Mouse (Mus musculus) erythroblast, embryonic 14.5 days (primary cell): ENCODE data around the gene Cenpm. TPM values are rescaled to one million over a fixed set of nuclear protein-coding genes. Genes with fewer than 3 reads are reported as not detected.

ENCODE experiments used
- H3K27me3 ChIP-seq: 2 replicates; pipeline ENCODE4 v1.6.1; 2012; ENCODE audit warnings: inconsistent platforms; ENCODE audit not compliant: control insufficient read depth
- H3K36me3 ChIP-seq: 2 replicates; pipeline ENCODE4 v1.6.1; 2012; ENCODE audit warnings: mild to moderate bottlenecking, inconsistent platforms; ENCODE audit not compliant: control insufficient read depth
- H3K4me1 ChIP-seq: 2 replicates; pipeline ENCODE4 v1.6.1; 2012; ENCODE audit warnings: inconsistent platforms; ENCODE audit not compliant: control insufficient read depth
- H3K4me3 ChIP-seq: replicated peaks from 2 replicates; pipeline ENCODE3; 2012; ENCODE audit warnings: moderate library complexity, mild to moderate bottlenecking, inconsistent platforms
- H3K9me3 ChIP-seq: 2 replicates; pipeline ENCODE4 v1.6.1; 2012; ENCODE audit warnings: low read length, inconsistent platforms, mixed read lengths; ENCODE audit not compliant: control insufficient read depth
- GATA1 ChIP-seq: IDR thresholded peaks from 2 replicates; pipeline ENCODE4 v1.6.1; 2012; ENCODE audit warnings: low read length, inconsistent platforms, mixed read lengths
- TAL1 ChIP-seq: IDR thresholded peaks from 3 replicates; pipeline ENCODE4 v1.6.1; 2012; ENCODE audit warnings: low read length, inconsistent platforms, mixed read lengths
- polyA plus RNA-seq: library from polyadenylated mRNA; stranded (reverse); fragments of >175 nt; gene quantifications from 2 replicates; pipeline ENCODE4 v1.2.3, GENCODE M21; 2012

The Cenpm gene
- polyA plus RNA-seq, 1 experiment = 16.4 TPM

GRCm38 (mm10) chr15:82203611-82204351 lies 40.8 kb downstream of the Cenpm start:
- H3K36me3 ChIP-seq = peaks cover 77% of the 10 kb centered on the region
- TF ChIP-seq GATA1 (no peak), TAL1 (no peak)
- peaks cover 5% of the 10 kb centered on the region for H3K4me1 ChIP-seq
- no peaks in the 10 kb centered on the region for H3K9me3 ChIP-seq
- H3K4me3 ChIP-seq = no peak overlapping the region
- H3K27me3 ChIP-seq = peaks cover 28% of the 10 kb centered on the region

DNA sequence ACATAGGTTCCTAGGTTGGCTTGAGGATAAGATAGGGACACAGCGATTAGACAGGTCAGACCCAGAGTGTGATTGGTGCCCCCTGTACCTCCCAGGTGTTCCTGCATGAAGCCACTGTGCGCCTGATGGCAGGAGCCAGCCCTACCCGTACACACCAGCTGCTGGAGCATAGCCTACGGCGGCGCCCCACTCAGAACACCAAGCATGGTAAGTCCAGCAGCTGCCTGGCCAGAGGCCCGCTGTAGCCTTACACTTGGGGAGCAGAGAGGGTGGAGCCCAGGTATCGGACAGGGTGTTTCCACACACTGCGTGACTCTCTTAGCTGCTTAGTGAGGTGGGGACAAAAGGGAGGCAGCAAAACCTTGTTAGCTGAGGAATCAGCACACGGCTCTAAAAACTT lies 41.5 kb downstream of the Cenpm start:
- Histone ChIP-seq H3K36me3 (peaks cover 84% of the 10 kb centered on the region), H3K9me3 (no peaks in the 10 kb centered on the region), H3K4me3 (no peak overlapping the region), H3K27me3 (peaks cover 21% of the 10 kb centered on the region), H3K4me1 (peaks cover 5% of the 10 kb centered on the region)
- TF ChIP-seq TAL1 (no peak), GATA1 (no peak)

GRCm38 (mm10) chr15:82202086-82202485 lies 42.5 kb downstream of the Cenpm start:
- Histone ChIP-seq H3K4me3 (no peak overlapping the region), H3K9me3 (no peaks in the 10 kb centered on the region), H3K36me3 (peaks cover 94% of the 10 kb centered on the region), H3K4me1 (peaks cover 5% of the 10 kb centered on the region), H3K27me3 (peaks cover 11% of the 10 kb centered on the region)
- no peak for TF ChIP-seq GATA1
- no peak for TF ChIP-seq TAL1

DNA sequence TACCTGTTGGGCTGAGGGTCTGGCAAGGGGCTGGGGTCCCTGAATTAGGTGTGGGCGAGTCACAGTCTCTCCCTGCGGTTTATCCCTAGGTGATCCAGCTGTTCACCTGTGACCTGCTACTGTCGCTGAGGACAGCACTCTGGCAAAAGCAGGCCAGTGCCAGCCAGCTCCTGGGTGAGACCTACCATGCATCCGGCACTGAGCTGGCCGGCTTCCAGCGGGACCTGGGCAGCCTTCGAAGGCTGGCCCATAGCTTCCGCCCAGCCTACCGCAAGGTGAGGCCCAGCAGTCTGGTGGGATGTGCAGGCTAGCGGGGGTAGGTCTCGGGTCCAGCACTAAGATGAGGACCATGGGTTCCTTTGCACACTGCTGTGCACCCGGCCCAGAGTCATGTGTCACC lies 45.0 kb downstream of the Cenpm start:
- Histone ChIP-seq H3K27me3 (no peaks in the 10 kb centered on the region), H3K4me1 (no peaks in the 10 kb centered on the region; the same call in 1 of the 2 replicates), H3K36me3 (peaks cover 100% of the 10 kb centered on the region), H3K4me3 (no peak overlapping the region), H3K9me3 (no peaks in the 10 kb centered on the region)
- no peak for TF ChIP-seq TAL1
- TF ChIP-seq GATA1 = no peak

DNA sequence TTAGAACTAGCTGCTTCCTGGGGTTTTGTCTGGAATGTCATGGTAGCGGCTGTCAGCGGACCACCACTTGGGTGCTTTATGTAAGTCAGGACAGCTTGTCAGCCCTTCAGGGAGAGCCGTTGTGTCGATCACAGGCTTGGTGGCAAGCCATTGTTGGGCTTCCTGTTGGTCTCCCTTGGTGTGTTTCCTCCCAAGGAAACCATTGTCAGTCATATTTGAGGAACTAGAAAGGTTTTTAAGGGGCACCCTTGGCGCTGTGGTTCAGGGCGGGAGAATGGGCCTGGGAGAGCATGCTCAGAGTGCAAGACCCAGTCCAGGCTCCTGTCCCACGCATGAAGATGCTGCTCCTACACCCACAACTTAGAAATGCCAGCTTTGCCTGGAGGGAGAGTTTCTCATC lies 46.2 kb downstream of the Cenpm start:
- Histone ChIP-seq H3K4me1 (no peaks in the 10 kb centered on the region; the same call in 1 of the 2 replicates), H3K4me3 (no peak overlapping the region), H3K9me3 (no peaks in the 10 kb centered on the region), H3K36me3 (peaks cover 100% of the 10 kb centered on the region), H3K27me3 (no peaks in the 10 kb centered on the region)
- TF ChIP-seq TAL1 = no peak
- TF ChIP-seq GATA1 = no peak

GRCm38 (mm10) chr15:82197937-82198336 lies 46.6 kb downstream of the Cenpm start:
- no peaks in the 10 kb centered on the region; the same call in 1 of the 2 replicates for H3K4me1 ChIP-seq
- H3K4me3 ChIP-seq = no peak overlapping the region
- no peaks in the 10 kb centered on the region for H3K9me3 ChIP-seq
- H3K36me3 ChIP-seq = peaks cover 100% of the 10 kb centered on the region
- TF ChIP-seq TAL1 (no peak), GATA1 (no peak)
- H3K27me3 ChIP-seq = no peaks in the 10 kb centered on the region

DNA sequence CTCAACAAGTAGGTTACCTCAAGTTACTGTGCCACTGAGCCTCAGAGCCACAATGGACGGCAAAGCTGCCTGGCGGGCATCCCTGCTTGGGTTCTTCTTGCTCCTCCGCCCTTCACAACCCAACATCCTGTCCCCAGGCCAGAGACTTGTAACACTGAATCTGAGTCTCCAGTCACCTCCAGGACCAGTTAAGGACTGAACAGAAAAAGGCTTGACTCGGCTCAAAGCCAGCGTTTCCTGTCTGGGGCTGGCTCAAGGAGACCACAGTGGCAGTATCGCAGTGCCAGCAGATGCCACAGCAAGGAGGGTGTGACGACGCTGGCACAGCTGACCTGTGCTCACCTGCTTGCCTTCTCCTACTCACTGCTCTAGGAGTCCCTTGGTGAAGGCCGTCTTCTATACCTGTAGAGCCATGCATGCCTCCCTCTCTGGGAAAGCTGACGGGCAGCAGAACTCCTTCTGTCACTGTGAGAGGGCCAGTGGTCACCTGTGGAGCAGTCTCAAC lies 47.2 kb downstream of the Cenpm start:
- no peak for TF ChIP-seq GATA1
- TF ChIP-seq TAL1 = no peak
- Histone ChIP-seq H3K4me1 (no peaks in the 10 kb centered on the region; the same call in none of the 2 replicates), H3K9me3 (no peaks in the 10 kb centered on the region), H3K36me3 (peaks cover 100% of the 10 kb centered on the region), H3K27me3 (no peaks in the 10 kb centered on the region), H3K4me3 (no peak overlapping the region)

GRCm38 (mm10) chr15:82196300-82196699 lies 48.2 kb downstream of the Cenpm start:
- no peaks in the 10 kb centered on the region for H3K27me3 ChIP-seq
- no peak overlapping the region for H3K4me3 ChIP-seq
- H3K36me3 ChIP-seq = peaks cover 100% of the 10 kb centered on the region
- TF ChIP-seq GATA1 (no peak), TAL1 (no peak)
- no peaks in the 10 kb centered on the region; the same call in none of the 2 replicates for H3K4me1 ChIP-seq
- no peaks in the 10 kb centered on the region for H3K9me3 ChIP-seq

DNA sequence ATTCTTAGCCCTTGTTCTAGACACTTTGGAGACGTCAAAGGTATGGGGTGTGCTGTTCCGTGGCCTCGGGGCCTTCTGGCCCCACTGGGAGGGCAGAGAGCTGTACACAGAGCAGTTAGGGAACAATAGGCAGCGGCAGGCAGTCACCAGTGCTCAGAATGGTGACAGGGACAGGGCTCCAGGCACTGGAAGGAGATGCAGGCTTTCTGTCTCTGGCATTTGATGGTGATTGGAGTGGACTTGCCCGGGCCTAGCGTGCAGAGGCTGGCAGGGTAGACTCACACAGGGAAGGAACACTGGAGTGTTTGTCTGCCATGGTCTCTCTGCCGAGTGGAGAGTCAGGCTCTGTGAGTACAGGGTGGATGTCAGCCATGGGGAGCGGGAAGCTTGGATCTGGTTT lies 51.9 kb downstream of the Cenpm start:
- Histone ChIP-seq H3K4me1 (peaks cover 10% of the 10 kb centered on the region), H3K27me3 (no peaks in the 10 kb centered on the region), H3K36me3 (peaks cover 100% of the 10 kb centered on the region), H3K9me3 (no peaks in the 10 kb centered on the region), H3K4me3 (no peak overlapping the region)
- no peak for TF ChIP-seq TAL1
- TF ChIP-seq GATA1 = no peak

GRCm38 (mm10) chr15:82188481-82189240 lies 55.9 kb downstream of the Cenpm start:
- peaks cover 50% of the 10 kb centered on the region for H3K4me1 ChIP-seq
- H3K36me3 ChIP-seq = peaks cover 100% of the 10 kb centered on the region
- no peak overlapping the region for H3K4me3 ChIP-seq
- TF ChIP-seq GATA1 (no peak), TAL1 (no peak)
- H3K9me3 ChIP-seq = peaks cover 5% of the 10 kb centered on the region
- H3K27me3 ChIP-seq = no peaks in the 10 kb centered on the region
